Mouse (Mus musculus) MEL-GATA-1-ER (cell line): ENCODE measurements around the gene Rap2a.

Source experiments
- DNase-seq: peaks from one replicate; pipeline ENCODE4 v3.0.0-alpha.2; 2012; ENCODE audit warnings: low read depth; ENCODE audit errors: extremely low read depth

Gene Rap2a

DNA sequence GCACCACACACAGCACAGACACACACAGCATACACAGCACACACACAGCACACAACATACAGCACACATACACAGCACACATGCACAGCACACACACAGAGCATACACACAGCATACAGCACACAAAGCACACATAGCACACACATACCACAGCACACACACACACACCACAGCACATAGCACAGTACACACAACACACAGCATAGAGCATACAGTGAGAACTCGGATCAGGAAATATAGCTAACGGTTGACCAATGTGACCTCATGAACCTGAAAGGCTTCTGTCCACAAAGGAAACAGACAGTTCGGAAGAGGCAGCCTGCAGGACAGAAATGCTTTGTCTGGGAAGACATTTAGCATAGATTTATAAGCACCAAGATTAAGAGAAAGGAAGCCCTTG is 61.4 kb downstream of the Rap2a start:
- no peak for DNase-seq

DNA sequence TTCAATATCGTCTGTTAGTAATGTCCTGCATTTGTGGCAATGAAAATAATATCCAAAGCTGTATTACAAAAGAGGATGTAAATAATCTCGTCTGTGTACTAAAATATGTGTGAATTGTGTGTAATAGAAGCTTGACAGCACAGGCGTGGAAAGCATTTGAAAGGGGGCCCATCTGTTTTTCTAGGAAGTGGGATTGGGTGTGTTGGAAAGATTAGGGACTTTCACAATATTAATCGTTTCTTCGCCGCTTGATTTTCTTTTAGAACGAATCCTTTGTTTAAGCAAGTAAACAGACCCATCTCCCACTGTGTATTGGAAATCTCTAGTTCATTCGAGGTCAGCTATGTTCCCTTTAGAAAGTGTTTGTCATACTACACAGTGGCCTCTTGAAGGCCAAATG is 64.2 kb downstream of the Rap2a start:
- DNase-seq: no peak

DNA sequence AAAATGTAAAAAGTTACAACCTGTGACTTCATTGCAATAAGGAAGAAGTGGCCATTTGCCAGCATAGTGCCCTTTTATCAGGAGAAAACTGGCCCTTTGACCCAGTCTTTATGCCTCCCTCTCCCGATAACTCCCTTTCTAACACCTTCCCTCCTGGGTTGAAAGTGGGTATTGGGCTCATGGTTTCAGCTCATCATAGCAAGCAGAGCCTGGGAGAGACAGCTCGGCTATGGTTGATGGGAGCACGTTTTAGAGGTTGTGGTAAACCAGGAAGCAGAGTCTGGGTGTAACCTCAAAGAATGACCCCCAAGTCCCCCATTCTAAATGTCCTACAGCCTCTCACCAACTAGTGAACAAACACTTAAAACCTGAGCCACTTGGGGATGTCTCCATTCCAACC is 64.7 kb downstream of the Rap2a start:
- no peak for DNase-seq

DNA sequence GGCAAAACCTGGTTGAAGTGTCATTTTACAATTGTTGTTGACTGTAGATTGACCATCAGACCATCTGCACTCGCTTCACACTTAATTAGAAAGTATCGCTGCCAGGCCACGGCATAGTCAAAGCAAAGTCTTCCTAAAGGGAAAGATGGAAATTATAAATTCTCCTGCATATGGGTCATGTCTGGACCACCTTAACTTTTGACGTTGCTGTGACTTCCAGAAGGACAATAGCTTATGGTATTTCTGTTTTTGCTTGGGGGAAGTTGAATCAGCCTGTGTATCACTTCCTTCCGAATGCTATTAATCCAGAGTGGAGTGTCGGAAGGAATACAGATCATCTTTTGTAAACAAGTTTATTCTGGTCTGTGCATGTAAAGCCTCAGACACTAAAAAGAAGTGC is 65.6 kb downstream of the Rap2a start:
- no peak for DNase-seq

DNA sequence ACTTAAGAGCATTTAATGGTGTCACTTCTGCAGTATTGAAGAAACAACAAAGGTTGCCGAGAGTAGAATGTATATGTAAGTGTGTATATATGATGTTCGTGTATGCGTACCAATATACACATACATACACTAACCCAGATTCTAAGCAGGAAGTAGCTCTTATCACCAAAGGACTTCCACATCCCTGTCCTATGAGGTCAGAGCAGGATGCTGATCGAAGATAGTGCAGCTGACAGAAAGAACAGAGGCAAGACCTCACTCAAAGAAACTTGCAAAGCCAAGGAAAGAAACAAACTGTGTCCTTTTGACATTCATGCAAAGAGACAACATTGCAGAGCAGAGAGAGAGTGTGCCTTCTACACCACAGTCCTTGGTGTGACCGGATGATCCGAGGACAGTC is 66.3 kb downstream of the Rap2a start:
- no peak for DNase-seq

DNA sequence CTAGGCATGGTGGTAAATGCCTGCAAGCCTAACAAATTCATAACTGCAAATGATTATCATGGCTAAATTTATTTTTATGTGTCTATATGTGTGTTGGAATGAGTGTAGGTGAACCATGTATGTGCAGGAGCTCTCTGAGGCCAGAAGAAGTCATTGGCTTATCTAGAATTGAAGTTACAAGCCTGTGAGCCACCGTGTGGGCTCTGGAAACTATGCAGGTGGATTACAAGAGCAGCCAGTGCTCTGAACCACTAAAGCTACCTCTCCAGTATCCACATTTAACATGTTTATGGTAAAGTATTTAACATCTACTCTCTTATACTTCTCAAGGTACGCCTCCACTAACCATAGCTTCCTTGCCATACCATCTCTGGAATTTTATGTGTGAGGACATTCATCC is 66.7 kb downstream of the Rap2a start:
- no peak for DNase-seq
